Mouse (Mus musculus) ES-Bruce4 (cell line): ENCODE measurements around the gene Gnaz.

Experiments
- CTCF ChIP-seq: IDR thresholded peaks from one replicate; pipeline ENCODE4 v1.8.1; 2011; ENCODE audit warnings: low read depth, low read length
- EP300 ChIP-seq: IDR thresholded peaks from 2 replicates; pipeline ENCODE4 v1.6.1; 2011; ENCODE audit warnings: low read depth, low read length; ENCODE audit not compliant: insufficient read depth
- POLR2A ChIP-seq: IDR thresholded peaks from one replicate; pipeline ENCODE4 v1.8.1; 2011; ENCODE audit warnings: low read length; ENCODE audit not compliant: insufficient read depth

DNA sequence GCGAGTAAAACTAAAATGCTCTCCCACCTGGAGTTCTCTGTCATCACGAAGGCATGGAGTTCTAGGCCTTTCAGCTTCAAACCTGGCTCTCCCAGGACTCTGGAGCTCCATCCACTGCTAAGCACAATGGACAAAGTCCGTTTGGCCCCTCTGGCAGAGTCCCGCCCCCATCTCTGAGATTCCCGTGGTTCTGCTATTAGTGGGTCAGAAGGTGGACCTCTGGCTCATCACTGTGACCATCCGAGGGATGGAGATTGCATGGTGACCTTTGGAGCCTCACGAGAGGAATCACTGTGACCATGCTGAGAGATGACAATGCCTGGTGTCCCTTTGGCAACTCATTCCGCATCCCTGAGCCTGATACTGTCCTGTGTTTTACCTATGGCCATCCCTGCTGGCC is 85.9 kb downstream of the Gnaz start:
- no peak for TF ChIP-seq CTCF
- no peak for TF ChIP-seq POLR2A
- TF ChIP-seq EP300, result no peak
